Mouse (Mus musculus): ENCODE measurements around the gene Kcnn3. TPM values are rescaled to one million over a fixed set of nuclear protein-coding genes. Genes with fewer than 3 reads are reported as not detected.

Gene Kcnn3
- polyA plus RNA-seq, 1 experiment from 2014 or later, result 4.5 TPM

GRCm38 (mm10) chr3:89696152-89696821 is 176.3 kb downstream of the Kcnn3 start:
- Histone ChIP-seq H3K4me1 (no peaks in the 10 kb centered on the region), H3K4me2 (no peak overlapping the region), H3K9me3 (no peaks in the 10 kb centered on the region), H3K4me3 (replicated peaks) (no peak overlapping the region), H3K36me3 (no peaks in the 10 kb centered on the region), H3K9ac (no peak overlapping the region), H3K27ac (no peak overlapping the region), H3K27me3 (replicated peaks) (no peaks in the 10 kb centered on the region)
- 79% methylated on average over 12 of the region's 12 CpGs for WGBS
- no peak for ATAC-seq (ENCODE audit: insufficient read depth, low FRiP score, low read depth)

GRCm38 (mm10) chr3:89698958-89699357 is 179.0 kb downstream of the Kcnn3 start:
- no peak overlapping the region for H3K9ac ChIP-seq
- 85% methylated on average over 1 of the region's 1 CpGs for WGBS
- H3K4me2 ChIP-seq, result no peak overlapping the region
- no peaks in the 10 kb centered on the region for H3K9me3 ChIP-seq
- no peaks in the 10 kb centered on the region for H3K36me3 ChIP-seq
- no peak overlapping the region for H3K4me3 ChIP-seq (replicated peaks)
- no peaks in the 10 kb centered on the region for H3K4me1 ChIP-seq
- H3K27ac ChIP-seq, result no peak overlapping the region
- H3K27me3 ChIP-seq (replicated peaks), result no peaks in the 10 kb centered on the region
- ATAC-seq (ENCODE audit: insufficient read depth, low FRiP score, low read depth), result no peak

GRCm38 (mm10) chr3:89700461-89700860 is 180.5 kb downstream of the Kcnn3 start:
- H3K27ac ChIP-seq, result no peak overlapping the region
- no peaks in the 10 kb centered on the region; the same call in 1 of the 2 replicates for H3K27me3 ChIP-seq (replicated peaks)
- no peak overlapping the region for H3K4me2 ChIP-seq
- H3K9ac ChIP-seq, result no peak overlapping the region
- 69% methylated on average over 11 of the region's 11 CpGs for WGBS
- no peaks in the 10 kb centered on the region for H3K4me1 ChIP-seq
- H3K4me3 ChIP-seq (replicated peaks), result no peak overlapping the region
- no peaks in the 10 kb centered on the region for H3K9me3 ChIP-seq
- no peak for ATAC-seq (ENCODE audit: insufficient read depth, low FRiP score, low read depth)
- no peaks in the 10 kb centered on the region for H3K36me3 ChIP-seq

- ATAC-seq (ENCODE audit: insufficient read depth, low FRiP score, low read depth), result no peak
- Histone ChIP-seq H3K27ac (no peak overlapping the region), H3K27me3 (replicated peaks) (no peaks in the 10 kb centered on the region; the same call in 1 of the 2 replicates), H3K4me3 (replicated peaks) (no peak overlapping the region), H3K9me3 (no peaks in the 10 kb centered on the region), H3K4me2 (no peak overlapping the region), H3K9ac (no peak overlapping the region), H3K36me3 (no peaks in the 10 kb centered on the region), H3K4me1 (no peaks in the 10 kb centered on the region)
- 39% methylated on average over 3 of the region's 3 CpGs for WGBS
Observed at GRCm38 (mm10) chr3:89703596-89703995, 183.6 kb downstream of the Kcnn3 start.

- H3K27me3 ChIP-seq (replicated peaks), result no peaks in the 10 kb centered on the region; the same call in 1 of the 2 replicates
- H3K27ac ChIP-seq, result no peak overlapping the region
- 75% methylated on average over 6 of the region's 6 CpGs for WGBS
- H3K9ac ChIP-seq, result no peak overlapping the region
- no peak for ATAC-seq (ENCODE audit: insufficient read depth, low FRiP score, low read depth)
- no peak overlapping the region for H3K4me2 ChIP-seq
- H3K9me3 ChIP-seq, result no peaks in the 10 kb centered on the region
- H3K36me3 ChIP-seq, result no peaks in the 10 kb centered on the region
- H3K4me3 ChIP-seq (replicated peaks), result no peak overlapping the region
- H3K4me1 ChIP-seq, result no peaks in the 10 kb centered on the region
Observed at GRCm38 (mm10) chr3:89704064-89704463, 184.1 kb downstream of the Kcnn3 start.

GRCm38 (mm10) chr3:89714359-89715206 is 194.6 kb downstream of the Kcnn3 start, which contains the start of gene Adar:
Gene Adar, plus strand, starts transcription at chr3:89715022.
- Histone ChIP-seq H3K27ac (peak within 1 kb of the TSS; percentile 17; the same call in 1 of the 2 replicates), H3K4me1 (no peaks in the 10 kb centered on the region), H3K27me3 (replicated peaks) (no peaks in the 10 kb centered on the region), H3K9ac (peak within 1 kb of the TSS; percentile 68), H3K36me3 (no peaks in the 10 kb centered on the region), H3K4me2 (peak within 1 kb of the TSS; percentile 92), H3K4me3 (replicated peaks) (peak within 1 kb of the TSS; percentile 89), H3K9me3 (no peaks in the 10 kb centered on the region)
- 6% methylated on average over 28 of the region's 28 CpGs for WGBS
- peak; percentile 66; the same call in 1 of the 2 replicates for ATAC-seq (ENCODE audit: insufficient read depth, low FRiP score, low read depth)

- no peaks in the 10 kb centered on the region for H3K9me3 ChIP-seq
- H3K4me1 ChIP-seq, result no peaks in the 10 kb centered on the region
- H3K9ac ChIP-seq, result peak overlapping the region; percentile 68
- peak; percentile 63; the same call in 1 of the 2 replicates for ATAC-seq (ENCODE audit: insufficient read depth, low FRiP score, low read depth)
- H3K27me3 ChIP-seq (replicated peaks), result no peaks in the 10 kb centered on the region
- H3K4me3 ChIP-seq (replicated peaks), result peak overlapping the region; percentile 89
- peak overlapping the region; percentile 92 for H3K4me2 ChIP-seq
- H3K36me3 ChIP-seq, result no peaks in the 10 kb centered on the region
- 2% methylated on average over 54 of the region's 59 CpGs for WGBS
- peak overlapping the region; percentile 17; the same call in 1 of the 2 replicates for H3K27ac ChIP-seq
Observed at GRCm38 (mm10) chr3:89715207-89715966, 195.4 kb downstream of the Kcnn3 start.

GRCm38 (mm10) chr3:89715967-89716256 is 195.9 kb downstream of the Kcnn3 start:
- H3K27me3 ChIP-seq (replicated peaks), result no peaks in the 10 kb centered on the region
- H3K4me3 ChIP-seq (replicated peaks), result peak overlapping the region; percentile 89
- H3K9ac ChIP-seq, result no peak overlapping the region
- H3K4me2 ChIP-seq, result peak overlapping the region; percentile 92
- no peak overlapping the region for H3K27ac ChIP-seq
- H3K4me1 ChIP-seq, result no peaks in the 10 kb centered on the region
- no peaks in the 10 kb centered on the region for H3K36me3 ChIP-seq
- H3K9me3 ChIP-seq, result no peaks in the 10 kb centered on the region
- no peak for ATAC-seq (ENCODE audit: insufficient read depth, low FRiP score, low read depth)
- WGBS, result 53% methylated on average over 6 of the region's 6 CpGs

- Histone ChIP-seq H3K4me1 (0 out of 2 replicates have a peak, but pooled peaks cover 5% of the 10 kb centered on the region), H3K9me3 (no peaks in the 10 kb centered on the region), H3K9ac (no peak overlapping the region), H3K27me3 (replicated peaks) (no peaks in the 10 kb centered on the region), H3K36me3 (no peaks in the 10 kb centered on the region), H3K27ac (no peak overlapping the region), H3K4me2 (no peak overlapping the region), H3K4me3 (replicated peaks) (no peak overlapping the region)
- no peak for ATAC-seq (ENCODE audit: insufficient read depth, low FRiP score, low read depth)
Observed at GRCm38 (mm10) chr3:89722032-89722431, 202.1 kb downstream of the Kcnn3 start.

- no peak overlapping the region for H3K9ac ChIP-seq
- H3K9me3 ChIP-seq, result no peaks in the 10 kb centered on the region
- H3K27ac ChIP-seq, result no peak overlapping the region
- no peaks in the 10 kb centered on the region for H3K27me3 ChIP-seq (replicated peaks)
- H3K4me3 ChIP-seq (replicated peaks), result no peak overlapping the region
- H3K36me3 ChIP-seq, result no peaks in the 10 kb centered on the region
- 0 out of 2 replicates have a peak, but pooled peaks cover 5% of the 10 kb centered on the region for H3K4me1 ChIP-seq
- whole genome bisulfite sequencing, result 53% methylated on average over 7 of the region's 7 CpGs
- ATAC-seq (ENCODE audit: insufficient read depth, low FRiP score, low read depth), result no peak
- no peak overlapping the region for H3K4me2 ChIP-seq
Observed at GRCm38 (mm10) chr3:89723400-89724084, 203.6 kb downstream of the Kcnn3 start.
